Mouse (Mus musculus): ENCODE measurements around the gene Col11a2. TPM values are rescaled to one million over a fixed set of nuclear protein-coding genes. Genes with fewer than 3 reads are reported as not detected.

The Col11a2 gene
- polyA plus RNA-seq, 1 experiment: 10.7 TPM

GRCm38 (mm10) chr17:34101185-34101584 is 61.9 kb downstream of the Col11a2 start:
- DNase-seq (ENCODE audit: extremely low spot score in 1 of 2, low spot score in 1 of 2): no peak

GRCm38 (mm10) chr17:34101604-34102032 is 62.4 kb downstream of the Col11a2 start:
- DNase-seq (ENCODE audit: extremely low spot score in 1 of 2, low spot score in 1 of 2): peak; percentile 74 to 96

GRCm38 (mm10) chr17:34102831-34103230 is 63.6 kb downstream of the Col11a2 start:
- DNase-seq (ENCODE audit: extremely low spot score in 1 of 2, low spot score in 1 of 2): no peak

GRCm38 (mm10) chr17:34104804-34105203 is 65.6 kb downstream of the Col11a2 start:
- no peak for DNase-seq (ENCODE audit: extremely low spot score in 1 of 2, low spot score in 1 of 2)

GRCm38 (mm10) chr17:34106555-34106954 is 67.3 kb downstream of the Col11a2 start:
- DNase-seq (ENCODE audit: extremely low spot score in 1 of 2, low spot score in 1 of 2): no peak

- DNase-seq (ENCODE audit: extremely low spot score in 1 of 2, low spot score in 1 of 2): no peak
Measured at GRCm38 (mm10) chr17:34107109-34107867, 68.1 kb downstream of the Col11a2 start.

GRCm38 (mm10) chr17:34108460-34108859 is 69.2 kb downstream of the Col11a2 start:
- DNase-seq (ENCODE audit: extremely low spot score in 1 of 2, low spot score in 1 of 2): no peak

- DNase-seq (ENCODE audit: extremely low spot score in 1 of 2, low spot score in 1 of 2): no peak
Measured at GRCm38 (mm10) chr17:34109038-34109805, 70.0 kb downstream of the Col11a2 start.

GRCm38 (mm10) chr17:34109806-34110195 is 70.6 kb downstream of the Col11a2 start:
- DNase-seq (ENCODE audit: extremely low spot score in 1 of 2, low spot score in 1 of 2): no peak

- DNase-seq (ENCODE audit: extremely low spot score in 1 of 2, low spot score in 1 of 2): no peak
Measured at GRCm38 (mm10) chr17:34110309-34110708, 71.1 kb downstream of the Col11a2 start.

- no peak for DNase-seq (ENCODE audit: extremely low spot score in 1 of 2, low spot score in 1 of 2)
Measured at GRCm38 (mm10) chr17:34114114-34114513, 74.9 kb downstream of the Col11a2 start.

Other genes starting within 250 kb of the Col11a2 start
- 171 and 180 TPM in 2 replicates for gene Kank3, start 228.9 kb upstream of the Col11a2 start, polyA plus RNA-seq (2012; rRNA removed)
- 683 and 811 TPM in 2 replicates for gene Rps28, start 214.9 kb upstream of the Col11a2 start, polyA plus RNA-seq (2012; rRNA removed)
- 316 and 318 TPM in 2 replicates for gene Ndufa7, start 214.9 kb upstream of the Col11a2 start, polyA plus RNA-seq (2012; rRNA removed)
- 30.1 and 31.8 TPM in 2 replicates for gene Cd320, start 196.3 kb upstream of the Col11a2 start, polyA plus RNA-seq (2012; rRNA removed)
- gene Gm7029, start 165.6 kb upstream of the Col11a2 start, polyA plus RNA-seq (2012; rRNA removed): not detected in 2 replicates
- 2.5 and 2.6 TPM in 2 replicates for gene Kifc1, start 148.8 kb upstream of the Col11a2 start, polyA plus RNA-seq (2012; rRNA removed)
- gene Platr17, start 134.3 kb upstream of the Col11a2 start, polyA plus RNA-seq (2012; rRNA removed): 1.3 and 1.5 TPM in 2 replicates
- 26.4 and 27.2 TPM in 2 replicates for gene Daxx, start 130.0 kb upstream of the Col11a2 start, polyA plus RNA-seq (2012; rRNA removed)
- 25.4 and 28.5 TPM in 2 replicates for gene Tapbp, start 123.5 kb upstream of the Col11a2 start, polyA plus RNA-seq (2012; rRNA removed)
- 29.9 and 33.4 TPM in 2 replicates for gene Zbtb22, start 123.5 kb upstream of the Col11a2 start, polyA plus RNA-seq (2012; rRNA removed)
- 154 and 161 TPM in 2 replicates for gene Rgl2, start 109.9 kb upstream of the Col11a2 start, polyA plus RNA-seq (2012; rRNA removed)
- gene Pfdn6, start 99.1 kb upstream of the Col11a2 start, polyA plus RNA-seq (2012; rRNA removed): 101 and 130 TPM in 2 replicates
- gene Wdr46, start 98.8 kb upstream of the Col11a2 start, polyA plus RNA-seq (2012; rRNA removed): 13.3 and 13.7 TPM in 2 replicates
- gene B3galt4, start 87.9 kb upstream of the Col11a2 start, polyA plus RNA-seq (2012; rRNA removed): 6.9 and 7.5 TPM in 2 replicates
- gene Vps52, start 83.6 kb upstream of the Col11a2 start, polyA plus RNA-seq (2012; rRNA removed): 69.5 and 70.5 TPM in 2 replicates
- 488 and 518 TPM in 2 replicates for gene Rps18, start 83.4 kb upstream of the Col11a2 start, polyA plus RNA-seq (2012; rRNA removed)
- gene H2-K1, start 39.1 kb upstream of the Col11a2 start, polyA plus RNA-seq (2012; rRNA removed): 75.5 and 94.5 TPM in 2 replicates
- 80.9 and 89.6 TPM in 2 replicates for gene Ring1, start 14.8 kb upstream of the Col11a2 start, polyA plus RNA-seq (2012; rRNA removed)
- gene H2-Ke6, start 11.4 kb upstream of the Col11a2 start, polyA plus RNA-seq (2012; rRNA removed): 84.6 and 87.2 TPM in 2 replicates
- gene Slc39a7, start 7.8 kb upstream of the Col11a2 start, polyA plus RNA-seq (2012; rRNA removed): 101 and 102 TPM in 2 replicates
- 69.5 and 79.4 TPM in 2 replicates for gene Rxrb, start 7.6 kb upstream of the Col11a2 start, polyA plus RNA-seq (2012; rRNA removed)
- 1.1 and 1.2 TPM in 2 replicates for gene H2-Oa, start 52.9 kb downstream of the Col11a2 start, polyA plus RNA-seq (2012; rRNA removed)
- gene H2-DMa, start 80.1 kb downstream of the Col11a2 start, polyA plus RNA-seq (2012; rRNA removed): 26.3 and 26.8 TPM in 2 replicates
- 167 and 194 TPM in 2 replicates for gene Brd2, start 83.2 kb downstream of the Col11a2 start, polyA plus RNA-seq (2012; rRNA removed)
- 0.99 and 1.1 TPM in 2 replicates for gene H2-DMb2, start 103.9 kb downstream of the Col11a2 start, polyA plus RNA-seq (2012; rRNA removed)
- gene H2-DMb1, start 113.6 kb downstream of the Col11a2 start, polyA plus RNA-seq (2012; rRNA removed): 3.1 and 3.5 TPM in 2 replicates
- 4.0 and 4.1 TPM in 2 replicates for gene Tap1, start 148.1 kb downstream of the Col11a2 start, polyA plus RNA-seq (2012; rRNA removed)
- 4.5 and 4.7 TPM in 2 replicates for gene Psmb9, start 148.3 kb downstream of the Col11a2 start, polyA plus RNA-seq (2012; rRNA removed)
- gene Psmb8, start 158.3 kb downstream of the Col11a2 start, polyA plus RNA-seq (2012; rRNA removed): 10.1 and 12.1 TPM in 2 replicates
- gene Tap2, start 164.1 kb downstream of the Col11a2 start, polyA plus RNA-seq (2012; rRNA removed): 9.1 and 10.1 TPM in 2 replicates
- gene H2-Ob, start 199.5 kb downstream of the Col11a2 start, polyA plus RNA-seq (2012; rRNA removed): 0.78 and 1.1 TPM in 2 replicates
- 4.7 and 5.2 TPM in 2 replicates for gene H2-Ab1, start 218.3 kb downstream of the Col11a2 start, polyA plus RNA-seq (2012; rRNA removed)
- 3.4 and 3.8 TPM in 2 replicates for gene H2-Aa, start 248.4 kb downstream of the Col11a2 start, polyA plus RNA-seq (2012; rRNA removed)

Measured in frontal cortex, adult 2 months (tissue).